Mouse (Mus musculus) thymus, adult 2 months (tissue): ENCODE data around the gene Pard6b.

Experiments used
- CTCF ChIP-seq: fragments of 200-500 bp; IDR thresholded peaks from 2 replicates; pipeline ENCODE4 v1.5.1; 2012; ENCODE audit warnings: mild to moderate bottlenecking, control low read depth, low read length, moderate library complexity, borderline replicate concordance; ENCODE audit not compliant: control insufficient read depth, poor library complexity, insufficient read depth; ENCODE audit errors: extremely low read depth
- POLR2A ChIP-seq: fragments of 200-500 bp; IDR thresholded peaks from 2 replicates; pipeline ENCODE4 v1.6.1; 2012; ENCODE audit warnings: mild to moderate bottlenecking, low read length, control low read depth, moderate library complexity; ENCODE audit not compliant: control insufficient read depth, poor library complexity, insufficient read depth; ENCODE audit errors: extremely low read depth

DNA sequence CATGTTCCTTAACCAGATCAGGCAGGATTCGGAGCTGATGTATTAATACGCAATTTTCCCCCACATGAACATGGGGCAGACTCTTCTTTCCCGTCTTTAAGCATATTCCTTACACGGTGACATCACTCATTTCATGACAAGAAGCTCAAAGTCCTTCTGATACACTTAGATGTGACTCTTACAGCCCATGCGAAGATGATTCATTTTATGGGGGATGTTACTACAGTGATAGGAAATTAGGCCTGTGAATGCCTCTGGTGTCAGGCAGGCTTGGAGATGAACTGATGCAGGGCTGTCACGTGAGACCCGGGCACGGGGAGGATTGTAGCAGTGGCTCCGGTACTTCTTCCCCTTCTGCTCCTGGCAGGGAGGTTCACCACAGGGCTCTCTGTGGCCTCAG is 6.0 kb downstream of the Pard6b start:
- TF ChIP-seq POLR2A: no peak
- no peak for TF ChIP-seq CTCF
